Mouse (Mus musculus) adrenal gland (tissue): Measurements from ENCODE around the gene Nup214.
"Not testable (repeated sequence)": the region's sequence is repeated elsewhere in the genome, so short reads cannot be mapped to it uniquely, and the experiment has no call there.

ENCODE experiments used
- intact Hi-C: fragments of 180-260 bp; cut with DNase I; formaldehyde crosslinking; loops from one replicate; pipeline ENCODE4 v1.15.1; 2025

Gene Nup214

DNA sequence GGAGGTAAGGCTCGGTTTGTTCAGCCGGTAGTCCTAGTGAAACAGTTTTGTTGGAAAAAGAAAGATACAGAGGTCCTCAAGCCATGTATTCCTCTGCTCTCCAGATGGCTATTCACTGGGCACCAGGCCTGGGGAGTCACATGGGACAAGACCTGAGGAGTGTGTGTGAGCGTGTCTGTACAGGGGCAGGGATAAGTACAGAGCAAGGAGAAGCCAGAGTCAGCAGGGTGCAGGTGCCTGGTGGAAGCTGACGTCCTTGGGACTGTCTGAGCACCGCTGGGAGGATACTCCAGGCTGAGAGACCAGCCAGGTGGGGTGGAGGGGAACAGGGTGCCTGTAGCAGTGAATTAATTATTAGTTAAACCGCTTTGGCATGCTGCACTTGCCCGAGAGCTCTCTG is 10.7 kb upstream of the Nup214 start:
- intact Hi-C loops, result no loop called here

DNA sequence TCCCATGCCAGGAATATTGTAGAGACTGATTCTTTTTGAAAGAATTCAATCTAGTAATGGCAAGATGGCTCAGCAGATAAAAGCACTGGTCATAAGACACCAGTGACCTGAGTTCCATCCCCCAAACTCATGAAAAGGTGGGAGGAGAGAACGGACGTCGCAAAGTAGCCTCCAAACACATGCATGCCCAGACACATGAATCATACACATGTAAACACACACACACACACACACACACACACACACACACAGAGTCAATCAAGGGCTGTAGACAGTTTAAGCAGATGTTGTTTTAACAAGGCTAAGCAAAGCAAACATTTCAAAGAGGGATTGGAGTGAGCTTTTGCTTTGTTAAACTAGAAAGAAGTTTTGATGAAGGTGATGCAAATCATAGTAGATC is 10.0 kb upstream of the Nup214 start:
- intact Hi-C loops, result no loop called here

DNA sequence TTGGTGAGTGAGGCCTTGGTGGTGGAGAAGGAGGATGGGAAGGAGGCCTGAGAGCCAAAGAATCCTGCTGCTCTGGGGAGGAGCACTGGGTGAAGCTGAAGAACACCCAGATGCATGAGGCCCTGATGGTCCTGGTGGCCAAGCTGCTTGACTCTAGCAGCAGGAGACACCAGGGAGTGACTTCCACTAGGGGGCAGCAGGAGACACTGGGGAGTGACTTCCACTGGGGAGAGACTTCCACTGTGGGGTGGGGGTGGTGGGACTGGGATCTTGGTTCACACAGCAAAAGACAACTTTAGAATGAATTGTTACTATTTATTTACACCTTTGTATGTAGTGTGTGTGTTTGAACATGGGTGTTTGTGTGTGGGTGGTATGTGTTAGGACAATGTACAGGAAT is 9.1 kb upstream of the Nup214 start:
- intact Hi-C loops, result no loop called here

DNA sequence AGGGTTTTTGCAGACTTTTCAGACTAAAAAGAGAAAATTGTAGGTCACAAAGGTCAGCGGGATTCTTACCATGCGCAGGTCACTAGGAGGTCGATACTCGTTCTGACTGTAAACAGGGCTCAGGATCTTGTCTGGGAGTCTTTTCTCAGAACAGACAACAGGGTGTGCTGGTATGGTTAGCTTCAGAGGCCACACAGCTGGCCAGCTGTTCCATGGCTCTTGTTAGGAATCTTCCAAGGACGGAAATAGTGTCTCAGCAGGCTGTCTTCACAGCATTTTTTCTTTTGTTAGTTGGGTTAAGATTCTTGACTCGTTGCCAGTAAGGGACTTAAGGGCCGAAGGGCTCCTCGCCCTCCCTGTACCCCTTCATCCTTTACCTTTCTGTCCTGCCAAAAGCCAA is 7.4 kb upstream of the Nup214 start:
- intact Hi-C loops, result no loop called here

DNA sequence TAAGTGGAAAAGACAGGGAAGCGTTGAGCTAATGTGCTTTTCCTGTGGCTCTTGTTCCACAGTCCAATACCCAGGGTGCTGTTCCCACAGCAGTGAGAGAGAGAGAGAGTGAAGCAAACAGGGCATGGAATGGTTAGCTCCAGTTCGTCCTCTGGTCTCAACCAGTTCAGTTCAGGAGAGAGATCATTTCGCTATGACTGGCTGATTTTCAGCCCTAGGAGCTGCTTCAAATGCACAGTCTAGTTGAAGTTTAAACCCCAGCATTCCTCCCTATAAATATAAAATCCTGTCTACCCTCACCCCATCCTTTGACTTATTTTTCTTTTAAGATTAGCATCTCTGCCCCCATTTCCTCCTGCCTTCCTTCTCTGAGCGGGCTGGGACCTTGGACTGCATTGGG is 1.6 kb upstream of the Nup214 start:
- intact Hi-C loops, result no loop called here

DNA sequence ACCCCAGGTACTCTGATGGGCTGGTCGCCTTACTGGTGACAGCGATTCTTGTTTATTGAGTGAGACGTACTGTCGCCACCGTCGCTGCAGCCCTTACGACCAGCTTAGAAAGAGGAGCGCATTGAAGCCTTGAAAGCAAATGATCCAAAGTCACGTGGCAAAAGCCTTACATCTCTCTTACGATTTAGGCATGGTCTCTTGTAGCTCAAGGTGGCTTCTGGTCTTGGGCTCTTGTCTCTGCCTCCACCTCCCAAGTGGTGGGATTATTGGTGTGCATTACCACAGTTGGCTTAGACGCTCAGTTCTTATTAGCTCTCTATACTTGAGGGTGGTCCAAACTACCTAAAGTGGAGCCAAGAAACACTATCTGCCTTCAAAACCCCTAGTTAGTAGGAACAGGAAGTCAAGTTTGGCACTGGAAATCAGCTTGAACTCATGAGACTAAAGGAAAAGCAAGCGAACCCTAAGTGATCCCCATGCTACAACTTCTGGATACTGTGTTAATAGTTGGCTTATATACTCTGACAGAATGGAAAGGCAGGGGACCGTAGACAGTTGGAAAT is 654 bp downstream of the Nup214 start:
- intact Hi-C loops, result no loop called here

DNA sequence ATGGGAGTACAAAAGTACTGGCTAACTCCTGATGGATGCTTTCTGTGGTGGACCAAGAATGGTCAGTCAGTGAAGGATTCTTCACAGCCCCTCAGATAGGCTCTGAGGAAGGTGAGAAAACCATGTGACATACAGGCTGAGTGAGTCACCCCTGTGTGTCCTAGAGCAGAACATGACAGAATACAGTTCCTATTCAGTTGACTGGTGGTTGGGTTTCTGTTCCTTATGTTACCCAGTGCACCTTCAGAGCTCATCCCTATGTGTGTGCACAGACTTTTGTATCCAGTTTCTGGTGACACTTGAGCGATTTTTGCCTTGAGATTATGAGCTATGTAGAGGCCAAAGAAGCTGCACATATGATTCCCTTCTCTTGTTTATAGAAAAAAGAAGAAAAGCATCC is 13.5 kb downstream of the Nup214 start:
- intact Hi-C loops, result no loop called here

DNA sequence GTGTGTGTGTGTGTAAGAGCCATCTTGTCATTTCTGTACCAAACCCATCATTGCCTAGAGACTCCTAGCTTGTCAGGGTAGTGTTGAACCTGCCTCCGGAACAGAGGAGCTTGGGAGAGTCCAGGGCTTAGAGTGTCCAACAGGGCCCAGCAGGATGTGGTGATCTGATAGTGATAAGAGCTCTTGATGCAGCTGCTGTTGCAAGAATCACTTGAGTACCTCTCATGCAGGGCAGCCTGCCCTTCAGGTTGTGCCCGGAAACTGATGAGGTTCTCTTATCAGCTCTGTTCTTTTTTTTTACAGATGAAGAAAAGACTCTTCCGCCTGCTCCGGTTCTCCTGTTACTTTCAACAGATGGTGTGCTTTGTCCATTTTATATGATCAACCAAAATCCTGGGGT is 16.7 kb downstream of the Nup214 start:
- intact Hi-C loops, result no loop called here

DNA sequence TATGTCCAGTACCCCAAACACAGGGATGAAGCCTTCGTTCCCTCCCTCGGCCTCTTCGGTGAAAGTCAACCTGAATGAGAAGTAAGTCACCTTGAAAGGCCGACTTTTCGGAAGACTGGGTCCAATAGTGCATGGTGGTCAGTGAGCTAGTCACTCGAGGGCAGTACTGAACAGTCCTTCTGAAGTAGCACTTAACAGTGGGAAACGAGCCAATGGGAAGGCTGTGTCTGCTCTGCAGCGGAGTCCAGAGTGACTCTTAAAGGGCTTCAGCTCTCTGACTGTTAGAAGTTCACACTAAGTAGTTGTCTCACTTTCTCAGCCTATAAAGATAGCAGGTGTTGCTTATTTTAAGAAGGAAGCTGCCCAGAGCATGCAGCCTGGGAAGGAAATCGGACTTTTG is 20.7 kb downstream of the Nup214 start:
- intact Hi-C loops, result no loop called here

DNA sequence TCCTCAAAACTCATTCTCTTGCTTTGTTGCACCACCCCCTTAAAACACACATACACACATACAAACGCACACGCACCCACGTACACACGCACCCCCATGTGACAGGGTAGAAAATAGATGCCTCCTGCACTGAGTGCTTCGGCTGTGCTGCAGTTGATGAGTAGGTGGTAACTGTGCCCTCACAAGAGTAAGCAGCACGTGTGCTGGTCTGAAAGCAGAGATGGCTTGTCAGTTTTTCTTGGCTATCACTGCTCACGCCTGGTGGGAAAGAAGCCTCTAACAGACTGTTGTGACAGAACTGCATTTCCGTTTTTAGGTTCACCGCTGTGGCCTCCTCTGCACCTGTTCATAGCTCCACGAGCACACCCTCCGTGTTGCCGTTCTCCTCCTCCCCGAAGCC is 21.8 kb downstream of the Nup214 start:
- intact Hi-C loops, result no loop called here

DNA sequence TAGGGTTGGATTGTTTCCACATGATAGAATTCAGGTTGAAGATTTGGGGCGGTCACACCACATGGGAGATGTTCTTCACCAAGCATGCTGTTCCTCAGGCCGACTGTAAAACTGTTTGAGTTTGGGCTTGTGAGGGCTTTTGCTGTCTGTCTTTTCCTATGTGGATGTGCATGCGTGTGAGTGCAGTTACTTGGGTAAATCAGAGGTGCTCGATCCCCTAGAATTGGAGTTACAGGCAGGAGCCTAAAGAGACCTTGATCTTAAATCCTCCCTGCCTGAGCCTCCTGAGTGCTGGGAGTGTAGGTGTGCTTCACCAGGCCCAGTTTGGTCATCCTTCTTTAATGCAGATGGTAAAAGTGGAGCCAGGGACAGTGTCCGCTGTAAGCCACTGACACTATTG is 23.3 kb downstream of the Nup214 start:
- intact Hi-C loops, result no loop called here

DNA sequence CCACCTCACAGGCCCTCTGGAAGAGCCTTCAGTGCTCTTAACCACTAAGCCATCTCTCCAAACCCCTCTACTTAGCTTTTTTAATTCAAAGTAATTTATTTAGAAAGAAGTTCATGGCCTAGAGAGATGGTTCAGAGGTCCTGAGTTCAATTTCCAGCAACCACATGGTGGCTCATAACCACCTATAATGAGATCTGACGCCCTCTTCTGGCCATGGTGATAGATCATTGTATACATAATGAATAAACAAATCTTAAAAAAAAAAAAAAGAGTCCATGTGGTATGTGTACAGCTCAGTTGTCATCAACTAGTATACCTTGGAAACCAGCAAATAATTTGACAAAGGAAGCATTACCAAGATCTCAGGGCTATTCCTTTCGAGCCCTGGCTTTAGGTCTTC is 24.2 kb downstream of the Nup214 start:
- intact Hi-C loops, result no loop called here

DNA sequence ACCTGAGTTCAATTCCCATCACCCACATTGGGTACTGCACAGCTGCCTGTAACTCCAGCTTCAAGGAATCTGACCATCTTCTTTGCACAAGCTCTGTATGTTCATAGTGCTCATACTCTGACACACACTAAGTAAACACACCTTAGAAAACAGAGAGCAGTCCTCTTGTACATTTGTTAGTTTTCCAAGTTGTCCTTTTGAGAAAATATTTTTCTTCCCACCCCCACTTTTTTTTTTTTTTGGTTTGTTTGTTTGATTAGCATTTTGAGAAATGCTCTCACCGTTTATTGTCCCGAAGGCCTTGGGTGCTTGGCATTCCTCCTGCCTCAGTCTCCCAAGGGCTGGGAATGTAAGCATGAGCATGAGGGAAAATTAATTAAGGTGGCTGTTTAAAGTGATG is 34.1 kb downstream of the Nup214 start:
- intact Hi-C loops, result no loop called here

DNA sequence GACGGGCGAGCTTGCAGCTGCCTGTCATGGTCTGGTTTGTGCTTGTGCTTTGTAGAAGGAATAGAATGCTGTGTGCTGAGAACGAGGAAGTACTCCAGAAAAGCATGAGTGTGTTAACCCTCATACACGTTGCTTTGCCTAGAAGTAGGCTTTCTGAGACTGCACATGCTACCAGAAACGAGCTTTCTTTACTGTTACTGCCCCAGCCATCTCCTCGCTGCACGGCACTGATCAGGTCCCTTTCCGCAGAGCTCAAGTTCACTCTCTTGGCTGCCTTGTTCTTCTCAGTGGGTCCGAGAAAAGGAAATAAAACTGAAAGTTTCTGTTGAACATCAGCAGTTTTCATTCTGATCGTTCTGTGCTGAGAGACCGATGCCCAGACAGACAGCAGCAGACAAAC is 34.5 kb downstream of the Nup214 start:
- intact Hi-C loops, result no loop called here

DNA sequence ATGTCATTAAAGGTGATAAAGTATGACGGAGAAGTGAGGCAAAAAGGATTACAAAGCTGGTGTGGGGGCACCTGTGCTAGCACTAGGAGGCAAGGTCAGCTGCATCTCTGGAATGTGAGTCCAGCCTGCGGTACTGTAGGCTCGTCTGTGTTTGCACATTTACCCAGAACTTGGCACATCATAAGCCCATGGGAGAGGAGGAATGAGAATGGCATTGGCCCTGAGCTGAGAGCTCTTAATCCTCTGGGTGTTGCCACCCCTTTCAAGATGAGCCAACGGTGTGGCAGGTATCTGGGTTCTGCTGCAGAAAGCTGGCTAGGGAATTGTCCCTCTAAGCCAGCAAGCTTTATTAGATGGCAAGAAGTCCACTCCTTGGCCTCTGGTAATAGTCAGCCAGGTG is 45.5 kb downstream of the Nup214 start:
- intact Hi-C loops, result no loop called here

DNA sequence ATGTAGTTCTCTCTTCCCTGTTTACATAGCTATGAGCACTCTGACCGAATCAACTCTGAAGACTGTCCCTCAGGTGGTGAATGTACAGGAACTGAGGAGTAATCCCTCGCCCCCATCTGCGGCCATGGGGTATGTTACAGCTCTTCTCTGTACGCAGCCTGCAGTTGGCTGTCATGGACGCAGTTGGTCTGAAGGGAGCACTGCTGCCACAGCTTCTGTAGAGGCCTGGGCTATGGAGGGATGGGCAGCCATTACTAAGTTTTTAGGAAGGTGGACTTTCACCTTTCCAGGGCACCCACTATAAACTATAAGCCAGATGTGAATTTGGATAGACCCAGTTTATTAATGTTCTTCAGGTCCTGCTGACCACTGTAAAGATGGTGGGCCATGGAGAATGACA is 46.0 kb downstream of the Nup214 start:
- intact Hi-C loops, result no loop called here

DNA sequence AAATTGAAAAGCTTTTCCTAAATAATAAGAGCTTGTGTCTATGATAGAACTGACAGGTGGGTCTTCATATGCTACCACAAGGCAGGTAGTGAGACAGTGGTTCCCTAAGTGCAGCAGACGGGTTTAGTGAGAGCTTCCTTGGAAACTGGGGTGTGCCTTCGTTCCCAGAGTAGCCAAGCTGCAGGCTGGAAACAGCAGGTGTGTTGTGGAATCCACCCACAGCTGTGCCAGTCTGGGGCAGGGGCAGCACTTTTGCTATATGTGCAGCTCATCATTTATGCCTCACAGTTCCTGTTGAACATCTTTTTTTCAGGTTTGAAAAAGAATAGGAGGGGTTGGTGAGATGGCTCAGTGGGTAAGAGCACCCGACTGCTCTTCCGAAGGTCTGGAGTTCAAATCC is 50.1 kb downstream of the Nup214 start:
- intact Hi-C loops, result no loop called here

DNA sequence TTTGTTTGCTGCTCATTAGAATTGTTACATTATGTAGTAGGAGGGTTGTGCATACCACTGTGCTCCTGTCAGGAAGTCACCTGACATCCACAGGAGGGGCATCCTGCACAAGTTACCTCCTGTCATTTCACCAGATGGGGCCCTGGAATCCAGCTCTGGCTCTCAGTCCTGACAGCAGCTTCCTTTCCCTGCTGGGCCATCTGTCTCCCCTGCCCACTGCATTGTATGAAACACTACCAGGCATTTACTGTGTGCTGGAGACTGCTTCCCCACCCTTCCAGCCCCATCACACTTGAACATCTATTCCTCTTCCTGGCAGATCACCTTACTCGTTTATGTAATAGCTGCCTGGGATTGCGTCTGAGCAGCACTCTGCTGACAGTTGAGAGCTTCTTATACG is 55.4 kb downstream of the Nup214 start:
- intact Hi-C loops, result loop anchor here (5.0 kb wide), 1 partner anchor 103 kb away; no protein-coding TSS in a partner anchor

DNA sequence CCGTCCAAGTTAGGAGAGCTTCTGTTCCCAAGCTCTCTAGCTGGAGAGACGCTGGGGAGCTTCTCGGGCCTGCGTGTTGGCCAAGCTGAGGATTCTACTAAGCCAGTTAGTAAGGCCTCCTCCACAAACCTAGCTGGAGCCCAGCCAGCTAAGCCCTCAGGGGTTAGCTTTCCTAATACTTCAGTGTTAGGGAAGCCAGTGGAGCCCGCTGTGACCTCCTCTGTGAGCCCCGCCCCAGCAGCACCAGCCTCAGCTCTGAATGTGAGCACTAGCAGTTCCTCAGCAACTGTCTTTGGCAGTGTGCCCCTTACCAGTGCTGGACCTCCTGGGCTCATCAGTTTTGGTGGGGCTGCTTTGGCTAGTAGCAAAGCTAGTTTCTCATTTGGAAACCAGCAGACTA is 59.2 kb downstream of the Nup214 start:
- intact Hi-C loops, result loop anchor here (5.0 kb wide), 1 partner anchor 99 kb away; no protein-coding TSS in a partner anchor

DNA sequence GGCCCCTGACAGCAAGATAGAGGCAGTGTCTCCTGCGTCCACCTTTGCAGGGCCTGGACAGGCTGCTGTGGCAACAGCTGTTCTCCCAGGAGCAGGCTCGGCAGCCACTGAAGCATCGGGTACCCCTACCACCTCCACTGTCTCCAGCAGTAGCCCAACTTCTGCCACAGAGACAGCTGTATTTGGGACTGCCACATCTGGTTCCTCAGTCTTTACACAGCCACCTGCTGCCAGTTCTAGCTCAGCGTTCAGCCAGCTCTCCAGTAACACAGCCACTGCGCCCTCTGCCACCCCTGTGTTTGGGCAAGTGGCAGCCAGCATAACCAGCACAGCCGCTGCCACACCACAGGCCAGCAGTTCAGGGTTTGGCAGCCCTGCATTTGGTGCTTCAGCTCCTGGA is 60.0 kb downstream of the Nup214 start:
- intact Hi-C loops, result loop anchor here (5.0 kb wide), 1 partner anchor 98 kb away; no protein-coding TSS in a partner anchor

DNA sequence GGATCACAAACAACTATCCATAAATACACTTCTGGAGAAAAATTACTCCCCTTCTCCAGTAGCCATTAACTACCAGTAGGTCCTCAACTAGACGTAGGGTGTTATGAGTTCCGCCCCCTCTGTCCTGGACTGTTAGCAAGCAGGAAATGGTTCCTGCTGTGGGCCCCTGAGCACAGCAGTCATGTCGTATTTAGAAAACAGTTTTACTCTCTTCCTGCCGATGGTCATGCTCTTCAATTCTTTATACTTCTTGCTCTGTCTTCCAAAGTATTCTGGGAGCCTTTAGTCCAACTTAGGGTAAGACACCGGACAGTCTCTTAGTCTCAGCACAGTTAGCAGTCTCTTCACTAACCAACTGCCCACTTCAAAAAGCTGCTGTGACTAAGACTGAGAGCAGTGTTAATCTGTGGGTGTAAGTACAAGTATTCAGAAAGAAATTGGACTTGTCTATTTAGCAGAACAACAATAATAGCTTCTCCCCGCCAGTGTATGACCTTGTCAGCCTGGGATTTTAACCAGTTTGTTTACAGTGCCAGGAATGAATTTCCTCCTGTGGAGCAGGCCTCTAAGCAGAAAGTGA is 63.1 kb downstream of the Nup214 start:
- intact Hi-C loops, result no loop called here

DNA sequence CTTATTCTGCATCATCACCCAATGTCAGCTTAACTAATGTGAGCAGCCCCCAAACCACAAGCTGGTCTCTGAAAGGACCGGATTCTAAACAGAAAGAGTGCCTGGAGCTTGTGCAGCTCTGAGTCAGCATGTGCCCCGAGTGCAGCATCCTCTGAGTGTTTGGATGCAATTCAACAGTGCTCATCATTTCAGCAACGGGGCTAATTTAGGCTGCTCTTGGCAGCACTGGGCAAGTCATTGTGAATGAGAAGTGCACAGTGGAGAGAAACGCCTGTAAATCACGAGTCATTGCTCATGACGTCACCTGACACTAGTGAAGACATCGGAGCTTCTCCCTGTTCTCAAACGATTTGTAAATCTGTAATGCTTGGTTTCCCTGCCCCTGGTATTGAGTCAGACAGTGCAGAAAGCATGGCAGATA is 64.4 kb downstream of the Nup214 start:
- intact Hi-C loops, result no loop called here

DNA sequence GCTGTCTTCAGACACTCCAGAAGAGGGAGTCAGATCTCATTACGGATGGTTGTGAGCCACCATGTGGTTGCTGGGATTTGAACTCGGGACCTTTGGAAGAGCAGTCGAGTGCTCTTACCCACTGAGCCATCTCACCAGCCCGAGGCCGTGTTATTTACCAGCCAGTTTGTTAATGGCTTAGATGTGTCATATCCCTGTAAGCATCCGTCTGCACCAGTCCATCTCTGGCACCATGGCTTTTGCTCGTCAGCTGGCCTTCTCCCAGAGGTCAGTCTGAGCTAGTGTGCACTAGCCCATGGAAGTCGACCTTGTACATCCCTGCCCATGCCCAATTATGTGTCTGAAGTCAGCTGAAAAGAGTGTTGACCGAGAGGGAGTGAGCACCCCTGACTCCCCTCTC is 66.4 kb downstream of the Nup214 start:
- intact Hi-C loops, result not testable (repeated sequence)

DNA sequence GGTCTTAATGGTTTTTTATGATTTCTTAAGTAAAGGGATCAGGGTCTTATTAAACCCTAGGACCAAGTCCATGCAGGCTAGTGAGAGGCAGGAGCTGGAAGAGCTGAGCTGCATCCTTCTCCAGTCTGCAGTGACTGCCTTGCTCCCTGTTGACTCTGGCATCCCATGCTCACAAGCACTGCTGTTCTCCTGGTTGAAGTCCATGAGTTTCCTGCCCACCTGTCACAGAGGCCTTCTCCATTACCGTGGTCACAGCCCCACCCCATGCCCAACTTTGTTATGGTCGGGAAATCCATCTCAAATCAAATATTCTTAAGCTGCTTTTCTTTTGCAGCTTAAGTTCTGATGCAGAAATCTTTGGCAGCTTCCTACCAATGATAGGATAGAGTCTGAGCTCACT is 66.9 kb downstream of the Nup214 start:
- intact Hi-C loops, result no loop called here
